Mouse (Mus musculus) liver, adult 2 months (tissue): ENCODE data around the gene Aagab.

ENCODE experiments used
- CTCF ChIP-seq: fragments of 200-500 bp; IDR thresholded peaks from 2 replicates; pipeline ENCODE4 v1.5.1; 2011; ENCODE audit warnings: low read depth, low read length, control low read depth
- POLR2A ChIP-seq: fragments of 200-500 bp; IDR thresholded peaks from 2 replicates; pipeline ENCODE4 v1.6.1; 2011; ENCODE audit warnings: low read length, control low read depth; ENCODE audit not compliant: insufficient read depth; ENCODE audit errors: extremely low read depth

GRCm38 (mm10) chr9:63608006-63608405 lies 5.5 kb downstream of the Aagab start:
- TF ChIP-seq POLR2A = no peak
- no peak for TF ChIP-seq CTCF
